Mouse (Mus musculus) embryonic fibroblast, embryonic 13.5 days (primary cell): ENCODE results near the gene Fkbp11.

ENCODE experiments used
- CTCF ChIP-seq: IDR thresholded peaks from 2 replicates; pipeline ENCODE4 v1.5.1; 2011; ENCODE audit warnings: mild to moderate bottlenecking, control low read depth, low read length, moderate library complexity, borderline replicate concordance; ENCODE audit not compliant: insufficient read depth
- POLR2A ChIP-seq: IDR thresholded peaks from 2 replicates; pipeline ENCODE4 v1.6.1; 2011; ENCODE audit warnings: low read depth, mild to moderate bottlenecking, control low read depth, low read length, moderate library complexity

- TF ChIP-seq CTCF (no peak), POLR2A (no peak)
Observed at GRCm38 (mm10) chr15:98746344-98746965, 18.5 kb upstream of the Fkbp11 start.
